Mouse (Mus musculus): ENCODE measurements around the gene Il15.
A peak's percentile ranks its signal among the peaks of the same experiment; 100 is the strongest.

Il15 gene

GRCm38 (mm10) chr8:82402686-82403330 lies at the start of gene Il15:
Gene Il15 (minus strand): TSS chr8:82403222.
- DNase-seq (ENCODE audit: low spot score in 2 of 2): peak; percentile 29 to 32

- no peak for DNase-seq (ENCODE audit: low spot score in 2 of 2)
Measured at GRCm38 (mm10) chr8:82444897-82445296, 41.9 kb upstream of the Il15 start.

DNA sequence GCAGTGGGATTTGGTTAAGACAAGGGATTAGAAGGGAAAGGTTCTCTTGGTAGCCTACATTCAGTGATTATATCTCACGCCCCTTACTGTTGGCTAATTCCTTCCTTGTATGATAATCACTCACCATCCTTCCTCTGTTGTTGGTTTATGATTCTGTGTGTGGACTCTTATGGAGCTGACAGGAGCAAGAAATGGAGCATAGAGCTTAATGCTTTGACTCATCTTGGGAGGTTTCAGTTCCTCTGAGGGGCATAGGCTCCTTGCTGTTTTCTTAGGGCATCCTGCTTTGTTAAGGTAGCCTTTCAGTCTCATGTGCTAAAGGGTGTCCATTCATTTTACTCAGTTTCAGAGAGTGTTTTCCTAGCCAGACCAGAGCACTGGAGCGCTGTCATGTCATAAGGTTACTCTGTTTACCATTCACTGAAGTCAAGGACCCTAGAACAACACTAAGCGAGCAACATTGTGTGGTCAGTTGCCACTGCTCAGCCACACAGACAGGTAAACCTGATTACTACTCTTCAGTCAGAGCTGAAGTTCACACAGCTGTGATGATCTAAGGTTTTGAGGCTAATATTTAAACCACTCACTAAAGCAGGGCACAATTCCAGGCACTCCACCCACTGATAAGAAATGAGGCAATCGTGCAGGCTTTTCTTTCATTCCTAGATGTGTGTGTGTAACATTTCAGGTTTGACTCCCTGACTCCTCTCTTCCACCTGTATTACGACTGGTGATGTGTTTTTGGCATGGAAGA lies 13.7 kb upstream of the Il15 start:
- no peak for DNase-seq (ENCODE audit: low spot score in 2 of 2)

- DNase-seq (ENCODE audit: low spot score in 2 of 2): no peak
Measured at GRCm38 (mm10) chr8:82415485-82415884, 12.5 kb upstream of the Il15 start.

GRCm38 (mm10) chr8:82410135-82410534 lies 7.1 kb upstream of the Il15 start:
- no peak for DNase-seq (ENCODE audit: low spot score in 2 of 2)

DNA sequence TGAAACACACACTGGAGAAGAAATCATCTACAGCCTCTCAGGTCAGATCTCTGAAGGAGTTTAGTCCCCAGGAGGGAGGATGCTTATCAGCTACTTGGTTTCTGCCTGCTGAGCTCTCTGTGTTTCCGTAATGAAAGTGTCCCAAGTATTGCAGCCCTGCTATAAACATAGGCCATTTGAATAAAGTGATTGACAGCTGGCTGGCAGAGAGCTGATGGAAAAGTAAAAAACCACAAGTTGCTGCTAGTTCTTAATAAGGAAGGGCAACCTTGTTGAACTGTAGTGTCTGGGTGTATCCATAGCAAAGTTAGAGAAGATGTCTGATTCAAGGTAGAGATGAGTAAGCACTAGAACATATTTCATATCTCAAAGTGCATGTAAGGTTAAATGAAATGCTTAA lies 4.0 kb upstream of the Il15 start:
- no peak for DNase-seq (ENCODE audit: low spot score in 2 of 2)

DNA sequence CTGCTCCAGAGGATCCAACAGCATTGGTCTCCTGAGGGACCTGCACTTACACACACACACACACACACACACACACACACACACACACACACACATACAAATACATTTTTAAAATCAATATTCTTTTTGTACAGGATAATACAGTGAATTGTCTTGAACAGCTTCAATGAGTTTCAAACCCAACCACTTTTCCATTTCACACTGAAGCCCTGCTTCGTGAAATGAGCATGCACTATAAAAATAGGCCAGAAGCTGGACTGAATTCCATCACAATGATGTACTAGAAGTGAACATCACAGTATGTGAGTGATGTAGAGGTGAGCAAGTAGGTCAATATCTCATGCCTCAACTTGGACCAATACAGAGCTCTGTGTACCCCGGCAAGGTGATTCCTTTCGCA lies 1.0 kb upstream of the Il15 start:
- DNase-seq (ENCODE audit: low spot score in 2 of 2): no peak

DNA sequence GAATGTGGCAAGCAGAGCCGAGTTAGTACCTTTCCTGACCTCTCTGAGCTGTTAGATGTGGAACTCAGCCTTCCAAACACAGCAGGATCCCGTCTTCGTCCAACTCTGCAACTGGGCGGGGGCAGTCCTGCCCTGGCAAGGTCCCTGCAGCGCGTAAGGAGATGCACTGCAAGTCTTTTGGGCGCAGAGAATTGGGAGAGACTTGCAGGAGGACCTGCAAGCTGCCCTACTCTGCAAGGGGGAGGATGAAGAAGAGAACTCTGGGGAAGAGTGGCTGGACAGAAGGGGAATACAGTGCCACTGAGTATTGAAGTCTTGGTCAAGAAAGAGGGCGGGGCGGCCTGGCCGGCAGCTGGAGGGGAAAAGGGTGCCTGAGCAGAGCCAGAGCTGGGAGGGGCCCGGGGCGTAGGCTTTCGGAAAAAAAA lies 749 bp downstream of the Il15 start:
- DNase-seq (ENCODE audit: low spot score in 2 of 2): peak in 1 of 2 experiments; percentile 23

- no peak for DNase-seq (ENCODE audit: low spot score in 2 of 2)
Measured at GRCm38 (mm10) chr8:82401490-82401889, 1.5 kb downstream of the Il15 start.

DNA sequence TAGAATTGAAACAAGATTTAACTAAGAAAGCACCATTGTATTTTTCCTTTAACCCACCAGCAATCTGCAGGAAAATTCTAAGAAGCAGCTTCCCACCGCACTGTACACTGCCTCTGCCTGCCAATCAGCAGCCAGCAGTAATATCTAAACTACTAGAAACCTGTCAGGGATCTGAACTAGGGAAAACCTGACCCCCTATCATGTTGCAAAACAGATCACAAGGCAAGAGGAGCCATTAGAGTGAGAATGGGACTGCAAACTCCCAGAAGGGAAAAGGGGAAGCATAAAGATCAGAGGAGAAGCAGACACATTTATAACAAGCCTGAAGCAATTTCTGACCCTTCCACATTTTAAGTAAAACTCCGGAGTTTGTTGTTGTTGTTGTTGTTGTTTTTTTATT lies 2.0 kb downstream of the Il15 start:
- DNase-seq (ENCODE audit: low spot score in 2 of 2): no peak

- DNase-seq (ENCODE audit: low spot score in 2 of 2): no peak
Measured at GRCm38 (mm10) chr8:82400376-82400775, 2.6 kb downstream of the Il15 start.

DNA sequence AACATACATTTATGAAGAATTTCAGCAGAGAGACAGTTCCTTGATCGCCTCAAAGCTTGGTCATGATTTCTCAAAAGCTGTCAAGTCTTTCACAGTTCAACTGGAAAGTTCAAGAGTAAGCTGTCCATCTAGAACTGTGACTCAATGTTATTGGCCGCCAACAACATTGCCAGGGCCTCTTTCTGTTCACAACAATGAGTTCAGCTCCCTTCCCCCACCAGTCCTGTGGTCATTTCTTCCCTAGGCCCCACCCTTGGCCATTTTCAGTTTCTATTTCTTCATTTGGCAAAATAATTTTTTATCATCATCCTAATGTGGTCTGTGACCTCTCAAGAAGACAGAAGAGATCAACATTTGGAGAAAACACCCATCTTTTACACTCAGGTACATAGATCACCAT lies 4.5 kb downstream of the Il15 start:
- DNase-seq (ENCODE audit: low spot score in 2 of 2): no peak

DNA sequence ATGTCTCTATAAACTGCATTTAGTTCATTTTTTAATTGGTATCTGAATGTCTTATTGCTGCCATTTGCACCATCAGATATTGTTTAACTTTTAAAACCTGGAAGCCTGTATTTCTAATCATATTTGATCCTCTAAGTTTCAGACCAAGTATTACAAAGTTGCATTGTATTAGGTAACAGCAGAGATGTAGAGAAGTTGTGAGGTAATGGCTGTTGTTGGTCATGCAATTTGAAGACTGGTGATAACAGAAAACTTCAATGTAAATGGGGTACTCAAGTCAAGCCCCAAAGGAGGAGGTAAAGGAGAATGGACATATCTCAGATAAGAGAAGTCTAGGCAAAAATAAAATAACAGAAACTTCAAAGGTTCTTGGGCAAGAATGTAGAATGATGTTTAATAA lies 11.8 kb downstream of the Il15 start:
- no peak for DNase-seq (ENCODE audit: low spot score in 2 of 2)

GRCm38 (mm10) chr8:82388356-82388902 lies 14.6 kb downstream of the Il15 start:
- no peak for DNase-seq (ENCODE audit: low spot score in 2 of 2)

GRCm38 (mm10) chr8:82387614-82388013 lies 15.4 kb downstream of the Il15 start:
- no peak for DNase-seq (ENCODE audit: low spot score in 2 of 2)

DNA sequence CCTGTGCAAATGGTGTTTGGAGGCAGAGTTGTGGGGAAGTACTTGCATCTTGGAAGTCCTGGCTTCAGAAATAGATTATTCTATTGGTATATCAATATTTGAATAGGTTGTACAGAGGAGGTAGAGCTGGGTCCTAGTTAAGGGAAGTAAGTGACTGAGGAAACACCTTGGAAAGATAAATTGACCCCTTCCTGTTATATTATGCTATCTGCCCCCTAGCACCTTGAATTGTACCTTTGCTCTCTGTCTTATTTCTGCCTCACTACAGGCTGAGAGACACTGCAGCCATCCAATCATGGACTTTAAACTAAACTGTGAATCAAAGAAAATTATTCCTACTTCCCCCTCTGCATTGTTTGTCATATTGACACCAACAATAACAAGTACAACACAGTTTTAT lies 17.2 kb downstream of the Il15 start:
- DNase-seq (ENCODE audit: low spot score in 2 of 2): no peak

- DNase-seq (ENCODE audit: low spot score in 2 of 2): no peak
Measured at GRCm38 (mm10) chr8:82384458-82385234, 18.4 kb downstream of the Il15 start.

- DNase-seq (ENCODE audit: low spot score in 2 of 2): no peak
Measured at GRCm38 (mm10) chr8:82383346-82383745, 19.7 kb downstream of the Il15 start.

DNA sequence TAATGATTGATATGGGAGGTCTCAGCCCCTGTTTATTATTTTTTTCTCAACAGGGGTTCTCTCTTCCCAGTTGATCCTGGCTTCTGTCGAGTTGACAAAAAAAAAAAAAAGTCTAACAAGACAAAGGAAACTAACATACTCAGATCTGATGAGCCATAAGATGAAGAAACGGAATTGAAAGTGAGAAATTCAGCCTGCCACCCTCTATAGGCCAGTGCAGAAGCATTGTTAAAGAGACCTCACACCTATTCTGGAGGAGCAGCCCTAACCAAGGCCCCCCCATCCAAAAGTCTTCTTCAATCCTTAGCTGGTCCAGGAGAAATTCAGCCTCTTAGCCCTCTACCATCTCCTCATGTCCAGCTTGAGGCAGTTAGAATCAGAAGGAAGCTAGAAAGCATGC lies 20.7 kb downstream of the Il15 start:
- DNase-seq (ENCODE audit: low spot score in 2 of 2): no peak

- DNase-seq (ENCODE audit: low spot score in 2 of 2): no peak
Measured at GRCm38 (mm10) chr8:82374470-82374869, 28.6 kb downstream of the Il15 start.

DNA sequence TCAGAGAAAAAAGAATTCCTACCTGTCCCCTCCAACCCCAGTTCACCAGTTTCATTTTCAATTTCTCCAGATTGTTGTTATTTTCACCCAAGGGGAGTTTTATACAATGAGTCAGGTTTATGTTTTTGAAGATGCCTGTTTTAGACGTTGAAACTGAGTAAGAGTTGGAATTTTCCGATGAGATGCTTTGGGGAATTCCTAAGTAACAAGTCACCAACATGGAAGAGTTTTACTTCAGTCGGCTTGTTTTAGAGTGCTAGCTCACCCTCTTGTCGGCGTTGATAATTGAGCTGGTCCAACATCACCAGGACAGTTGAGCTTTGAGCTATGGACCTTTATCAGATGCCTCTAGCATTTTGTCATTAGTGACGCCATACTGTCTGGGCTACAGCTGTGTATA lies 30.2 kb downstream of the Il15 start:
- no peak for DNase-seq (ENCODE audit: low spot score in 2 of 2)

- no peak for DNase-seq (ENCODE audit: low spot score in 2 of 2)
Measured at GRCm38 (mm10) chr8:82370657-82371056, 32.4 kb downstream of the Il15 start.

All from right cerebral cortex, postnatal 10 days (tissue).